Mouse (Mus musculus) kidney, adult 9 months (tissue): ENCODE data around the gene Jag1.
A peak's percentile ranks its signal among the peaks of the same experiment; 100 is the strongest.

Source experiments
- DNase-seq: peaks from one replicate; pipeline ENCODE4 v3.0.0; 2022

Jag1 gene

DNA sequence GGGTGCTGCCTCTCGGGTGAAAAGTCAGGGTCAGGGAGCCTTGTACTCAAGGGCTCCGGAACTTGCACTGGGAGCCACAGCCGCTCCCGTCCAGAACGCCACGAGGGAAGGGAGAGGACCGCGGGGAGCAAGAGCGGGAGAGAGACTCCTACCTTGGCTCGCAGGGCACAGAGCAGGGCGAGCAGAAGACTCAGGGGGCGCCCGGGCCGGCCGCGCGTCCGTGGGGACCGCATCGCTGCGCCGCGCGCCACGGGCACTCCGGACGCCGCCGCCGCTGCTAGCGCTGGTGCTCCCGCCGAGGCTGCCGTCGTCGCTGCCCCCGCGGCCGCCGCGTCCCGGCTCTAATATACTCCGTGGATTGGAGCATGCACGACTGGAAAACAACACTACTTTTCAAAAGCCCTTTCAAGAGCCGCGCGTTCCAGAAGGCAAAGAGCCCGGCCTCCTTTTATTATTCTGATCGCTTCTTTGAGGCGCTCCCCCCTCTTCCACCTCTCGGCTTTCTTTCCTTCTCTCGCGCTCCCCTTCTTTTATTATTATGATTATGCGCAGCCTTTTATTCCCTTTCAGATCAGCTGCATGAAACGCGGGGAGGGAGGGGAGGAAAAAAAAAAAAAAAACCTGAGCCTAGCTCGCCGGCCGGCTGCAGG is at the start of gene Jag1:
Gene Jag1, minus strand, starts transcription at position 620 of the 650 bp plus-strand sequence.
- peak; percentile 29 for DNase-seq

DNA sequence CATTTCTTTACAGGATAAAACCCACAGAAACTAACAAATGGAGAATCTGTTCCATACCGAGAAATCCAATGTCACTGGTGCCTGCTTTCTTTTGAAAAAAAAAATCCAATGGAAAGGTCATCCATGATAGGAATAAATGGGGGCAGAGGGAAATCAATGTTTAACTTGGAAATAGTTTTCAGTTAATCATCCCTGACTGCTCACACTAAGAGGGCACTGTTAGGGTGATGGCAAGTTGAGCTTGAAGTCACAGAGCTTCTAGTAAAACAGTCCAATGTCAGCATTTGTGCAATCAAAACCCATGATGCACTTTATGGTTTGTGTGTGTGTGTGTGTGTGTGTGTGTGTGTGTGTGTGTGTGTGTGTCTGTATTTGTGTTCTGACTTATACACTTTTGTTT is 39.6 kb upstream of the Jag1 start:
- DNase-seq = peak; percentile 62

DNA sequence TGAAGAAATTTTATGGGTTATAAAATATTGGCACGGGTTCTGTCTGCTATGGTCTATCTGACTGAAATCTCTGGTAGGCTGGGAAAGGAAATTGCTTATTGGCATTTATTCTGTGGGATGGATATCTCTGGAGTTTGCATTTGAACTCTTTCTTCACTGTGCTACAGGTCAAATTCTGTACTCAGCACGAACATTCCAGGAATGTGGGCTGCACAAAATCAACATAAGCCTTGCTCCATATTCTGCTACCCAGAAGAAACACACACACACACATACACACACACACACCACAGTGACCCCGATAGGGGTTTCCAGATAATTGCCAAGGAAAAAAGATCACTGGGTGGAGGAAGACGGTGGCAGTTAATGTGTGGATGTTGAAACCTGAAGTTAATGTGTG is 37.4 kb upstream of the Jag1 start:
- DNase-seq = peak; percentile 9

DNA sequence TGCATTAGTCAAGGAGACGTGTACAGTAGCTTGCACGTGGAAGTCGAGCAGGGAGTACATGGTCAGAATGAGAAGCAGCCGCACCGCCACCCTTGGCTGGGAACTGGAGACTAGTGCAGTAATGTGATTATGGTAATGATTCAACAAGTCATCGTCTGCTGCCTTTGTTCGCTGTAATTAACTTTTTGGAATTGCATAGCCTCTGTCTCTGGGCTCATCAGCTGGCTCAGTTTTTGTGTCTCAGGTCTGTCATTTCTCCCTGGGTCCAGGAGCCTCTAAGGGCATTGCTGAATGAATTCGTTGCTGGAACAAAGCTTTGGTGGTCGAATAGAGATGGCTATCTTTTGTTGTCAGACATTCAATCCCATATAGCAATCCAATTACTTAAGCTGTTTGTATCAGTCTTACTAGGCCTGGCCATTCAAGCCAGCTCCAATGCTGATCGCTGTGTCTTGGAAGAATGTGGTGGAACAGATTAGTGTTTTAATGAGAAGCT is 36.8 kb upstream of the Jag1 start:
- DNase-seq = no peak

DNA sequence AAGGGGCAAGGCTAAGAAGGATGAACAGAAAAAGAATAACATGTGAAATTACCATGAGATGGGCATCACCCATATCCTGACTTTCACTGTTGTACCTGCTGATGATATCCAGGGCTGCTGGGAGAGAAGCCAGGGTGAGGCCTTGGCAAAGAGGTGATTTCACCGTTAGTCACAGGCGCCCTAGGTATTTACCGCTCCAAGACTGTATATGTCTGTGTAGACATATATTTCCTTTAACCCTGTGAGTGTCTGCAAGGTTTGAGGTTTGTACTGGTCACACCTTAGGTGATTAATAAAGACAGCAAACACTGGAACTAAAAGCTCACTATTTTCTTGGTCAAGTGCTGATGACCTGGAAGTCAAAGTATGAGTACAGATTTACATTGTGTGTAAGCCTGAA is 34.5 kb upstream of the Jag1 start:
- no peak for DNase-seq

DNA sequence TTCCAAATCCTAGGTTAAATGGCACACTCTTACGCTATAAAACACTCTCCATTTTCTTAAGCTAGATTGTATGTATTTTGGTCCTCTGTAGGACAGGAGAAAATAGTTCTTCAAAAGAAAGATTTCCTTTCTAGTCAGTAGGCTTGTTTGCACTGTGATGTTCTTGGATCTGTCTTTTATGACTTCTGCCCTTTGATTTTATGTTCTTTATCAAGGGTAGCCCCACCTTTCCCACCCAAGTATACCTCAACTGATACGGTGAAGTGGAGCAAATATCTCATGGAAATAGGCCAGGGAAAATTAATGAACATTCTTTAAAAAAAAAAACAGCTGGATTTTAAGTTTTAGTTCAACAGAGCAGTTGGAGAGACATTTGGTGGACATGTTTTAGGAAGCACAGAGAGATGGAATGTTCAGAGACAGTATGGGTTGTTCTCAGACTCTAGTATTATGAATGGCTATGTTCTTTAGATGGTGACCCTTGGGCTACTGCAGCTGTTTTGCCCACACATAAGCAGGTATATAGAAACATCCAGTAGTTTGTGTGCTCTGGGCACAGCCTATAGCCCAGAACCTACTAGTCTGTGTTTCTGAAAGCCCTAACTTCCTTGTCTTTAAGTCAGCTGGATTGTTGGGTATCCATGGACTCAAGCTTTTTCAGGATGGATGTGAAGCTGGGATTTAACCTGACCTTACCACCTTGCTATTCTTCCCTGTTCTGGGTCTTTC is 30.7 kb upstream of the Jag1 start:
- no peak for DNase-seq

DNA sequence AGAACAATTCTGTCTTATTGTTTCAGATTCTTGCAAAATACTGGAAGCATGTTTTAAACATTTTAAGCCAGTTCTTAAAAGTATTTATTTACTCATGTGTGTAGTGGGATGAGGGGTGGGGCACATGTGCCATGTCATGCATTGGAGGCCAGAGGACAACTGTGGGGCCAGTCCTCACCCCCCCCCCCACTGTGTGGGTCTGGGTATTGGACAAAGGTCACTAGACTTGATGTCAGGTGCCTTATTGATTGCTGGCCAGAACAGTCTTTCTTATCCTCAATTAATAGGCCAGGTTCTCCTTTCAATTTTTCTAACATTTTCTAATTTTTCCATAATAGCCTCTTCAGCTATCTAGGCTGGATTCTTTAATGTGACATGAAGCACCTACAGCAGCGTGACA is 21.6 kb upstream of the Jag1 start:
- no peak for DNase-seq

DNA sequence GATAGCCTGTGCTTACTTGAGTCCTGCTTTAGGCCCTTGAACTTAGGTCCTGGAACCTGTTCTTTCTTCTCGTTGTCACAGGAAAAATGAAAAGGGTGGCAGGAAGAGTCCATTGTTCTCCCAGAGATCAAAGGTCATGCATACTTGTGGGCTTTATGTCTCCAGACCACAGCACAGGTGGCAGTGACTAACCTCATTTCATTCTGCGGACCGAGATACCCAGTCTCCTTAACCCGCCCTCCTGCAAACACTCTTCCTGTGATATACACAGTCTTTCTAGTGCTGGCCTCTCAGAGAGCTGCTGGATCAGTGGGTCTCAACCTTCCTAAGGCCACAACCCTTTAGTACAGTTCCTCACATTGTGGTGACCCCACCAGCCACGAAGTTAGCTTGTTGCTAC is 17.6 kb upstream of the Jag1 start:
- DNase-seq = no peak

DNA sequence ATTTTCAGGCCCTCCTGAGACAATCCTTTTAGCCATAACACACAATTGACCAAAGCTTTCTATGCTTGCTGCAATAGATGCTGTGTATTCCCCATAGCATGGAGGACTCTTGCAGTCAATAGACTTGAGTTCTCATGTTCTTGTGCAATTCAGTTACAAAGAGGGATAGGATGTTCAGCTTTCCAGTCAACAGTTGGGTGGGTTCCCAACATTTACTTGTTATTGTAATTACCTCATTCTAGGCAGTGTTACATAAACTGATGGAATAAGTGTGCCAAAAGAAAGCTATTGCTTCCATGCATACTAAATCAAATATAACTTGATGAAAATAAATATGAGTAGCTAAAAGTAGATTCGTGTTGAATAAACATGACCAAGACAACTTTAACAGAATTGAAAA is 8.4 kb upstream of the Jag1 start:
- no peak for DNase-seq

DNA sequence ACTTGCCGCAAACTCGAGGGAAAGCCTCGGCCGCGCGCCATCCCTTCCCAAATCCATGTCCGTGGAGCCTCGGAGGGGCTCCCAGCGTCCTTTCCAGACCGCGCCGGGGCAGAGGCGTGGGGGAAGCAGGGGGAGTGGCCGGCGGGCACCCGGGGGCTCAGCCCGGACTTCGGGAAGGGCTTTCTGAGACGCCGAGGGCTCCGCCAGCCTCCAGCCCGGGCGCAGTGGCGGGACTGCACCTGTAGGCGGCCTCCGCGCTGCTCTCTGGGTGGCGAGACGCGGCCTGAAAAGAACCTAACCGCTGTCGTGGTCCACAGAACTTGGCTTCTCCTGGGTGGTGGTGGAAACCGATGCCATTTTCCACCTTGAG is 862 bp upstream of the Jag1 start:
- DNase-seq = peak; percentile 91

DNA sequence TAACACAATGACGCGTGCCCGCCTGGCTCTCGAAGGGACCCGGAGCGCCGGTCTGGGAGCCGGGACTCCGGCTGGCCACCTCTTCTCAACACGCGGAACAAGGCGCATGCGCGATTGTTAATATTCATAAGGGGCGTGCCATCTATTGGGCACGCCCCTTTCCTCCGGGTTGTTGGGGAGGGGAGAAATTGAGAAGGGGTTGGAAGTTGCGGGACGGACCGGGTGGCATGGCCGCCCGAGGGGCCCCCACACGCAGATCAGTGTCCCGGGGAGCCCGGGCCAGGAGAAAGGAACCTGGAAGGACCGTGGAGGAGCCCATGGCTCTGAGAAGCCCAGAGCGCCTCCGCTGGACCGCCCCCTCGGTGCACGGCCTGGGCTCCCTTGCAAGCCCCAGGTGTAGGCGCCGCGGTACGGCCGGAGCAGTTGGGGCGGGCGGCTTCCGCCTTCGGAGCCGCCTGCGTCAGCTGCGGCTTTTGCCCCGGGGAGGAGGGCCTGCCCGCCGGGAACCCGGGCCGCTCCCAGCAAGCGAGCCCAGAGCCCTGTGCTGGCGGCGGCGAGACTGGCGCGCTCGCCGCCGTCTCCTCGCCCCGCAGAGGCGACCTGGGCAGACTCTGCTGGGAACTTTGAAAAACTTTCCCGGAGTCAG is 354 bp upstream of the Jag1 start:
- peak; percentile 96 for DNase-seq

DNA sequence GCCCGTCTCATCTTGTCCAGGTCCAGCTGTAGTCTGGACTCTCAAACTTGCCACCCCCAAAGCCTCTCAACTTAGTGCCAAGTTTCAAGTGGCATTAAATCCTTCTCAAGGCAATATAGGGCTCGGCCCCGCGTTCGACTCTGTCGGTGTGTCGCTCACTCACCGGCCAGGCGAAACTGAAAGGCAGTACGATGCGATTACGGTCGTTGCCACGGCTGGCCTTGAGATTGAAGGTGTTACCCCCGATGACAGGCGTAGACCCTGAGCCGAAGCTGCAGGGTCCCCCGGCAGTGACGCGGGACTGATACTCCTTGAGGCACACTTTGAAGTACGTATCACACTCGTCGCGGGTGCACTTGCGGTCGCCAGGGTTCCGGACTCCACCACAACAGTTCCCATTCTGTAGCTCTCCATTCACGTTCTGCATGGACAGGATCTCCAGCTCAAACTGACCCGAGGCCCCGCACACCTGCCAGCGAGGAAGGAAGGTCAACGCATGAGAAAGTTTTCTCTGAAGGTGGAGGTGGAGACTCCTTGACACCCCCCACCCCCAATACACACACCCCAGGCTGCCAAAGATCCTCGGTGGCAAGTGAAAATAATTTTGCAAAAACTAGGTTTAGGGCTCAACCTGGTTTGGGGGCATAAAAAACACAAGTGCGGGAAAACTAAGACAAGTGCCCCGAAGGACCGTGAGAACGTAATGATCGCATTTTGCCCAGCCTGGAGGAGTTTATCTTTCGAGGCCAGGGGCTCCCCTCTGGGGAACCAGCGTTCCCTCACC is 1.0 kb downstream of the Jag1 start:
- no peak for DNase-seq

DNA sequence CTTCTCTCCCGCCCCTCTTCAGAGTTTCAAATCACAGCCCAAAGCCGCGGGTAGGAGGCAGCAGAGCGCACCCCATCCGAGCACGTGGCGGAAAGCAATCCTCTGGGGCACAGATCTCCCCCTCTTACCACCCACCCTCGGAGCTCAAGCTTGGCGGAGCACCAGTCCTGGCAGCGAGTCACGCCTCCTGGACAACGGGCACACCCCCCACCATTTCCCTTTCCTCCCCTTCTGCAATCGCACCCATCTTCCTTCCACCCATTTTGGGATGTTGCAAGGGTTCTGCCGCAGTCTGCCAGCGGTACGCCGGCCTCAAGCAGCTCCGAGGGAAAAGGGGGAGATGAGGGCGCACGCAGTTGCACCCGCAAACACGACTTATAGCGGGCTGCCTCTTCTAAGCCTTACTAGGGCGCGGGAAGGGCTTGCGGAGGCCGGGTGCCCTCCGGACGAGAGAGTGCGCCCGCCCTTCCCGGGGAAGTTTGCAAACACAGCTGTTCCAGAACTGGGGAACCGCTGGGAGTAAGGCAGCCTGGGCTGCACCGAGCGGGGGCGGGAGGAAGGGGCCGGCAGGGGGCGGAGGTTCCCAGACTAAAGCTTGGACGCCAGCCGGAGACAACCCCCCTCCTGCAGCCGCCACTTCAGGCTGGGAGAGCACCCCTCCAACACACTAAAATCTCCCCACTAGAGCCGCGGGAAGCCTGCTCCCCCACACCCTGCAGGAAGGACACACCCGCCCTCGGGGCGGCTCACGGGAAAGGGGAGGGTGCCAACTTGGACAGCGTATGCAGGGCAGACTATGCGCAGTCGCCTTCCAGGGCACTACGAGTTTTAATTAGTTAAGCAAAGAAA is 2.0 kb downstream of the Jag1 start:
- peak; percentile 77 for DNase-seq

DNA sequence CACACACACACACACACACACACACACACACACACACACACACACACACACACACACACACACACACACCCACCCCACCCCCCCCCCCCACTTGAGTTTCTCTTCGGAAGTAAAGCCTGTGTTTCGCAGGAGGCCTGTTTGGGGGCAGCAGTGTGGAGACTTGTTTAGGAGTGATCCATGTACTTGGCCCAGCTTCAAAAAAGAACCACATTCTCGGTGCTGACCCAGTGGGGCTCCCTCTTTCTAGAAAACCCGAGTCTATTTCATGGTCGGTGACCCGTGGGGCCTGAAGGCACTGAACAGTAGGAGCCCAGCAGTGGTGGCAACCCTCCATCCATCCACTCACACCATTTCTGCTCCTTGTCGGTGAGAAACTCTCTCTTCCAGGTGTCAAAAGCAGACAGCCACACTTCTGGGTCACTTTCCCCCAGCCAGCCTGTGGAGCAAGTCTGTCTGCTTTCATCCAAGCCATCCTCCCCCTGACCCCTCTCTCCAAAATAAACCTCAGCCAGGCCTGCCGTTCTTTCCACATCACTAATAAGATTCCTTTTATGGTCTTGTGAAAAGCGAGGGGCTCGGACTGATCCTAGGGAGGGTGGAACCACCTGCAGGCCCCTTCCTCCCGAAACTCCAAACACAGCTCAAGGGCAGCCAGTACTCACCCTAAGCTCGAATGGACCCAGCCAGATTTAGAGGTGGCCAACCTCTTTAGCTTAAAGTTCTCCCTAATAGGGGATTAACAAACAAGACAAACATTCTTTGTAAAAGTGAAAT is 3.0 kb downstream of the Jag1 start:
- DNase-seq = no peak

DNA sequence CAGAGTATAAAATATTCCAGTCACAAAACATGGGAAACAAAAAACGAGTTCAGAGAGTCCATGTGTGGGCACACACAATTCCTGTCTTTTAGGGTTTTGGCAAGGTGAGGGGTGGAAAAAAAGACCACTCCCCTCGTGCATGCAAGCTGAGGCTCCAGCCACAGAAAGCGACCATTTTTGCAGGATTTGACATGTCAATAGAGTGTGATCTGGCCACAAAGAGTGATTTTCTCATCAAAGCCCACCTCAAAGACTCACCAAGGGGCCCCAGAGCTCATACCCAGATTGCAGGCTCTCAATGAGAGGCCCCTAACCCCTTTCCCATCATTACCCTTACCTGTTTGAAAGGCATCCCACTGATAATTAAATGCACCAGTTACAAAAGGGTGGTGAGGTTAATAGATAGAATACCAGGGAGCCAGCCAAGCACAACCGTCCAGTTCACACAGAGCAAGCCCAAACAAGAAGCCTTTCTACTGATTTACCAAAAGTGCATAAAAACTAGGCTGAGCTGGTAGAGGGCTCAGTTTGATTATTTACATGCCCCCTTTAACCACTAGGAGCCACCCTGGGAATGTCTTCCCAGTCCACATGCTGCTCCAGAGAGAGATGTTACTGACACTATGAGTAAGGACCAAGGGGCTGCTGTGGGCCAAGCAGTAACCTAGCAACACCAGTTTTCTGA is 6.1 kb downstream of the Jag1 start:
- peak; percentile 60 for DNase-seq

DNA sequence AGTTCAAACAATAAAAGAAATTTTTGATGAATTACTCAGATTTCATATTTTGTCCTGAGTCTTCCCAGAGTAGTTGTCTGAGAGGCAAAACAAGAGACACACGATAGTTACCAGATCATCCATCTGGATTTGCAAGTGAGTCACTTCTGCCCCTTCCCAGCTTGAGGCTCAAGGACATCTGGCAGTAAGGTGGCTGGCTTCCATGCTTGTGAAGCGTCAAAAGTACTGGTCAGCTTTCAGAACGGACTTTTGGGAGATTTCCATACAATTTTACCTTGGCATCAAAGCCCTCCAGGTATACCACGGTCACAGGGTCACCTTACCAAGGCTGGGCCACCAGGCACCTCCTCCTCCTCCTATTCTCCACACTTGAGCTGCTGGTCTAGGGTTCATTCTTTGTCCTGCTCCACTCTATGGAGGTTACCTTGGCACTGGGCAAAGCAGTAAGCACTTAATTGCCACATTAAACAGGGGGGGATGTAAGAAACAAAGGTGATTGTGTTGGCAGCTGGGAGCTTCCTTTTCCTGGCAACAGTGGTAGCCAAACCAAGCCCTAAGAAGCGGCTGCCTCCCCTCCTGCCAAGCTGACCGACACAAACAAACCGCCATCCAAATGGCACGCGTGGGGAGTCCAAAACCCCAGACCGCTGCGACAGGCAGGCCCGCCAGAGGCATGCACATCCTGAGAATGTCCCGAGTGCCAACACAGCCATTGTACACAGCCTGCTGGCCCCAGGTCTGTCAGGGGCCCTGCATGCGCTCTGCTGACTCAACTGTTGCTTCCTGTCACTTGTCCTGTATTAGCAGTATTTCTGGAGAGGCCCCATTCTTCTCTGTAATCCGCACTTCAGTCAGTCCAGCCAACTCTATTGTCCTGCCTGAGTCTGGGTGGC is 6.9 kb downstream of the Jag1 start:
- peak; percentile 28 for DNase-seq

DNA sequence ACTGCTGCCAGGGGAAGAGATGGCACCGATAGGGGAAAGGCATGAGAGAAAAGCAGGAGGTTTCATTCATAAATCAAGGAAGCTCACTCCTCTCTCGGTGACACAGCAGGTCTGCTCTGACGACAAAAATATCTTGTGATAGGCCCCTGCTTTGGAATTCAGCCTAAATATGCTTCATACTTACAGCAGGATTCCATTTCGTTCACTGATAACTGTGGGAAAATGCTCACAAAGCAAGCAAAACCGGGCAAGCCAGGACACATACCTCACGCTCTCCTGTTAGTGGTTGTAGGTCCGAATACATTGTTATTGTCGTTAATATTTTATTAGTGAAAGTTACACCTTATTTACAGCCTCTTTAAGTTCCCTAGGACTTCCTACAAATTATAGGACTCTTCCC is 8.5 kb downstream of the Jag1 start:
- DNase-seq = no peak

DNA sequence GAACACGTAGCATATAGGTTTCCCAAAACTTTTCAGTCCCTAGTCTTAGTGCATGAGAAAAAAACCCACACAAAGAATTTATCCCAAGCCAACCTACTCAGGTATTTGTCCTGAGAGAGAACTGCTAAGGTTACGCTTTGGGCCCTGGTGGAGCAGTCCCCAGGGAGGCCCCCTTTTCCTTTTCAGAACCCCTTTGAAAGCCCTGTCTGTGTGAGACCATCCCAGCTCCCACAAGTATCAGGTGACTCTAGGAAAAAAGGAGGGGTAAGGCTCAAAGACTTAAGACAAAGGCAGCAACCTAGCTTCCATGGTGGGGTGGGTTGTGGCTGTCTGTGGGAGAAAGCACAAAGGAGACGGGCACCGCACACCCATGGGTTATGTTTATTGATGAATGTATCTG is 9.2 kb downstream of the Jag1 start:
- DNase-seq = no peak

DNA sequence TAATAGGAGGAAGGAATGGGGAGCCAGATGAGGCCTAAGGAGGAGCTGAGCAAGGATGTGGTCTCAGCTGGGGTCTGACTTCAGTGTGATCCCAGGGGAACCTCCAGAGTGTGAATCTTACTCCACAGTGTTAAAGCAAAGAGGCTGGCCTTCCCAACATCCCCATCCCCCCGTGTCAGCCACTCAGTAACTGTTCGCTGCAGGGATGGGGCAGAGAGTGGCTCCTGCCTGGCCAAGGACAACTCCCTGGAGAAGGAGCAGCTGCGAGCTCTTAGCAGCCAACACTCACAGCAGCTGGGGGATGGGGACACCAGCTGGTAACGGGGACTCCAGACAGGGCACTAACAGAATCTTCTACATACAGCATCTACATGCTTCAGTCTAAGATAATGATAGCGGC is 15.4 kb downstream of the Jag1 start:
- no peak for DNase-seq

DNA sequence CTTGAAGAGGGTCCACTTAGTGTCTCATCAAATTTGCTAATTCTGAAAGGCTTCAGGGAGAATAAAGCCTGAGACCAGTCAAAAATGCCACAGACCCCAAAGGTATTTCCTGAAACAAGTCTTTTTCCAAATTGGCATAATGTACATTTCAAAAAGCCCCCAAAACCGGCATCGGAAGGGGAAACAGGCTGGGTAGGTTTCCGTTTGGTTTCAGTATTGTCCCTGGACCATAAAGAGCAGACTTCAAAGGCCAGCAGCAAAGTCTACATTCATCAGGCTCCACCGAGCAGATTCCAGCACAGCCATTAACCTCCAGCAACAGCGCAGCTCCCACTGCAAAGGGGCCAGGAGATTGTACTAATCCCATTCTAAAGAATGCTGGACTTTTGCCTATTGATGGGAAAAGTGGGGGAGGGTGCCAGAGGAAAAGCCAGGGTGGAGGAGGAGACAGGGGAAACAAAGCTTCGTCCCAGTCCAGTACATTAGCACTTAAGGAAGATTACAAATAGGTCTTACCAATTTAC is 17.2 kb downstream of the Jag1 start:
- no peak for DNase-seq
